ENCODE assay signal across 29 mouse cellular contexts in genomic region chr14:48017971-48018370, GRCm38 (mm10).
"Had no signal": no experiment of that assay in that cellular context is flagged by ENCODE, and none has a peak within 500 bp of the region (broad histone marks: within the 10 kb centered on the region; RNA-seq: fewer than 3 reads in every experiment).

No protein-coding gene starts in this region.

- DNase-seq: left cerebral cortex, postnatal 4 days; liver; liver, embryonic 13.5 days; liver, postnatal 0 days; lung, adult 18-20 months; lung, adult 2 months; lung, embryonic 14.5 days; lung, postnatal 10 days; lung, postnatal 14 days; lung, postnatal 36 days; lung, postnatal 4 days had no signal

- H3K4me1 ChIP-seq: limb, embryonic 12.5 days; limb, embryonic 13.5 days; limb, embryonic 15.5 days; liver, embryonic 12.5 days; liver, embryonic 13.5 days; liver, embryonic 15.5 days; lung, embryonic 15.5 days; megakaryocyte, embryonic 14.5 days; midbrain, embryonic 10.5 days; midbrain, embryonic 12.5 days; midbrain, embryonic 13.5 days; midbrain, embryonic 15.5 days had no signal

- H3K27me3 ChIP-seq: limb, embryonic 12.5 days; limb, embryonic 13.5 days; limb, embryonic 15.5 days; liver, embryonic 12.5 days; liver, embryonic 13.5 days; liver, embryonic 15.5 days; lung, embryonic 15.5 days; megakaryocyte, embryonic 14.5 days; midbrain, embryonic 12.5 days; midbrain, embryonic 13.5 days; midbrain, embryonic 15.5 days had no signal

- H3K4me2 ChIP-seq: limb, embryonic 12.5 days; limb, embryonic 13.5 days; limb, embryonic 15.5 days; liver, embryonic 11.5 days; liver, embryonic 12.5 days; liver, embryonic 13.5 days; liver, embryonic 15.5 days; lung, embryonic 14.5 days; lung, embryonic 15.5 days; midbrain, embryonic 12.5 days; midbrain, embryonic 13.5 days; midbrain, embryonic 15.5 days had no signal

- ATAC-seq: liver, embryonic 12.5 days; liver, postnatal 0 days; lung, postnatal 0 days; midbrain, embryonic 13.5 days; midbrain, embryonic 15.5 days; midbrain, embryonic 16.5 days had no signal

- H3K9me3 ChIP-seq: limb, embryonic 12.5 days; limb, embryonic 13.5 days; limb, embryonic 15.5 days; liver, embryonic 12.5 days; liver, embryonic 13.5 days; liver, embryonic 15.5 days; lung, embryonic 15.5 days; midbrain, embryonic 10.5 days; midbrain, embryonic 12.5 days; midbrain, embryonic 13.5 days; midbrain, embryonic 15.5 days had no signal

- H3K27ac ChIP-seq: left cerebral cortex, adult 2 months; limb, embryonic 12.5 days; limb, embryonic 13.5 days; limb, embryonic 15.5 days; liver, embryonic 12.5 days; liver, embryonic 13.5 days; liver, embryonic 14.5 days; liver, embryonic 15.5 days; lung, embryonic 15.5 days; macrophage; midbrain, embryonic 10.5 days; midbrain, embryonic 12.5 days; midbrain, embryonic 13.5 days; midbrain, embryonic 15.5 days had no signal

- H3K4me3 ChIP-seq: left cerebral cortex, adult 2 months; limb, embryonic 12.5 days; limb, embryonic 13.5 days; limb, embryonic 15.5 days; liver, embryonic 12.5 days; liver, embryonic 13.5 days; liver, embryonic 15.5 days; lung, embryonic 15.5 days; megakaryocyte, embryonic 14.5 days; midbrain, embryonic 10.5 days; midbrain, embryonic 12.5 days; midbrain, embryonic 13.5 days; midbrain, embryonic 15.5 days; myocyte had no signal

- H3K9ac ChIP-seq: limb, embryonic 12.5 days; limb, embryonic 13.5 days; limb, embryonic 15.5 days; liver, embryonic 12.5 days; liver, embryonic 13.5 days; liver, embryonic 14.5 days; liver, embryonic 15.5 days; liver, postnatal 0 days; lung, embryonic 14.5 days; lung, embryonic 15.5 days; midbrain, embryonic 12.5 days; midbrain, embryonic 13.5 days; midbrain, embryonic 15.5 days had no signal

- H3K36me3 ChIP-seq: limb, embryonic 12.5 days; limb, embryonic 13.5 days; limb, embryonic 15.5 days; liver, embryonic 12.5 days; liver, embryonic 13.5 days; liver, embryonic 15.5 days; lung, embryonic 15.5 days; midbrain, embryonic 10.5 days; midbrain, embryonic 12.5 days; midbrain, embryonic 13.5 days; midbrain, embryonic 15.5 days had no signal
